Mouse (Mus musculus) midbrain, postnatal 0 days (tissue): ENCODE measurements at regions not wholly inside any gene's neighbourhood (a gene's known extent, or its start where the extent isn't known, plus 50 kb on each side); places are given as distances from the start of the nearest gene placed in this dataset.
A peak's percentile ranks its signal among the peaks of the same experiment; 100 is the strongest.

Experiments used
- ATAC-seq: fragments of 200-750 bp; cut with Nextera tagmentation; 2 replicates; pipeline ENCODE4 v1.8.0; 2017; ENCODE audit warnings: moderate number of reproducible peaks, mild to moderate bottlenecking, moderate TSS enrichment, moderate library complexity; ENCODE audit not compliant: low FRiP score
- DNase-seq: peaks from one replicate; pipeline ENCODE4 v3.0.0-alpha.2; 2015; ENCODE audit warnings: low spot score
- H3K27ac ChIP-seq: fragments of 300-500 bp; sonication (generic); 2 replicates; pipeline ENCODE4 v1.5.1; 2014; ENCODE audit warnings: low read depth, mild to moderate bottlenecking, low read length, mixed read lengths
- H3K27me3 ChIP-seq: fragments of 300-500 bp; sonication (generic); 2 replicates; pipeline ENCODE4 v1.6.1; 2014; ENCODE audit warnings: low read length, control low read depth, mixed read lengths; ENCODE audit not compliant: insufficient read depth
- H3K36me3 ChIP-seq: fragments of 300-500 bp; sonication (generic); 2 replicates; pipeline ENCODE4 v1.6.1; 2014; ENCODE audit warnings: low read length, control low read depth, mixed read lengths; ENCODE audit not compliant: insufficient read depth
- H3K4me1 ChIP-seq: fragments of 300-500 bp; sonication (generic); 2 replicates; pipeline ENCODE4 v1.6.1; 2014; ENCODE audit warnings: mild to moderate bottlenecking, control low read depth, antibody characterized with exemption, low read length, mixed read lengths; ENCODE audit not compliant: insufficient read depth
- H3K4me2 ChIP-seq: fragments of 300-500 bp; sonication (generic); 2 replicates; pipeline ENCODE4 v1.6.1; 2014; ENCODE audit warnings: low read depth, mild to moderate bottlenecking, low read length, mixed read lengths; ENCODE audit not compliant: poor library complexity, severe bottlenecking
- H3K4me3 ChIP-seq: fragments of 300-500 bp; sonication (generic); 2 replicates; pipeline ENCODE4 v1.5.1; 2014; ENCODE audit warnings: low read depth, mild to moderate bottlenecking, low read length, moderate library complexity
- H3K9ac ChIP-seq: fragments of 300-500 bp; sonication (generic); replicated peaks from 2 replicates; pipeline ENCODE4 v1.6.1; 2014; ENCODE audit warnings: mild to moderate bottlenecking, low read length, moderate library complexity, mixed read lengths; ENCODE audit not compliant: poor library complexity, severe bottlenecking
- H3K9me3 ChIP-seq: fragments of 300-500 bp; sonication (generic); 2 replicates; pipeline ENCODE4 v1.6.1; 2016; ENCODE audit warnings: low read length, control low read depth
- CTCF ChIP-seq: IDR thresholded peaks from 2 replicates; pipeline ENCODE4 v1.5.1; 2016; ENCODE audit warnings: antibody characterized with exemption, mild to moderate bottlenecking
- WGBS: fragments of 180-500 bp; shearing (Covaris S2); extraction: QIAGEN DNeasy Blood & Tissue Kit; methylation state at CpG from one replicate; pipeline ENCODE4 v1.1.7; 2014; 5-methylcytosine and 5-hydroxymethylcytosine counted together

DNA sequence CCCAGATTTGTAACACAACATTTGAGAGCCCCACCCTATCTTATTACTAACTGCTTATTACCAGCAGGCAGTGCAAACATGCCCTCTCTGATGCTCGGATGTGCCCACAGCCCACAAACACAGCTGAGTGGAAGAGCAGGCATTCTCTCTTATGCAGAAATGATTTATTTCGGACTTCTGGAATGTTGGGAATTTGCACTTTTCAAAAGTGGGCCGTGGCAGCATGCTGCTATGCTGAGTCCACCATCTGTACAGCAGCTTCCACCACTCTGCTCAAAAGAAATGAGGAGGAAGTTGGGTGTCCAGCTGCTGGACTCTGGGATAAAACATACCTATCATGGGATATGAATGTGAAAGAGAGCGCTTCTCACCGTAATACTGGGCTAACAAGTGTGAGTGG, 129.6 kb upstream of the Tbx20 start:
- 80% methylated on average over 5 of the region's 5 CpGs for WGBS
- Histone ChIP-seq H3K27ac (no peak overlapping the region), H3K4me3 (no peak overlapping the region), H3K36me3 (no peaks in the 10 kb centered on the region), H3K9me3 (no peaks in the 10 kb centered on the region), H3K27me3 (no peaks in the 10 kb centered on the region), H3K4me1 (no peaks in the 10 kb centered on the region; the same call in 1 of the 2 replicates), H3K4me2 (no peak overlapping the region), H3K9ac (no peak overlapping the region)
- DNase-seq = no peak
- TF ChIP-seq CTCF = no peak
- ATAC-seq = no peak

DNA sequence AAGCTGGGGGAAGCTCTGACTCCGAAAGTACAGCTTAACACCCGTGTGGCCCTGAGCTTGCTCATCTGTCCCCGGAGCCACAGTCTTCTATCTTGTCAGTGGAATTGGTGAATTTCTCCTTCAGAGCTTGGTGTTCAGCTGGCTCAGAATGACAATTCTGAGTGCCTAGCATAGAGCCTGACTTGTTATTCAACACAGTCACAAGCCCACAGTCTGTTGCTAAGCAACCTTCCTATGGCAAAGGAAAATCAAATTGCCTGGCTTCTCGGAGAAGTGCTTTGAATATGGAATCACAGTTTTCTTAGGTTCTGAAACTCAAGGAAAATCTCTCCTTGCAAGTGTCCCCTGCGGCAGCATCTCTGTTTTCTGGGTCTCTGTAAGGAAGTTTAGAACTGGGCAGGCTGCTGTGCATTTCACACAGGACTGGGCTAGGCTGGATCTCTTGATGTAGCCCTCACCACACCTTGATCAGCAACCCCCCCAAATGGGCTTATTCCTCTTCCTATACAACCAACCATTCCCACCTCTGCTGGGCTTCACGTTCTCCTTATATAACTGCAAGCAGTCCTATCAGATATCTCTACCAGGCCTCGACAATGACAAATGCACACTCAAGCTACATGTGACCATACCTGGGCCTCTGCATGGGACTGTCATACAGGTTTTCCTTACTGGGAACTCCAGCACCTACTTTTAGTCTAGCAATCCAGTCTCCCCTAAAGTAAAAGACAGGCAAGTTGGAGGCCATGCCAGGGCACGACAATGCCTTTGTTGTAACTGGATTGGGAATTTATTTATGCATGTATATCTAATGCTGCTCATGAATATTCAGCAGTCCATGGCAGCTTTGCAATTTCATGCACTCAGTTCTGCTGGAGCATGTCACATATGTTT, 135.2 kb upstream of the Tbx20 start:
- TF ChIP-seq CTCF = no peak
- no peaks in the 10 kb centered on the region for H3K9me3 ChIP-seq
- no peak overlapping the region for H3K4me2 ChIP-seq
- peaks cover 9% of the 10 kb centered on the region; the same call in 1 of the 2 replicates for H3K4me1 ChIP-seq
- H3K4me3 ChIP-seq = no peak overlapping the region
- no peaks in the 10 kb centered on the region for H3K27me3 ChIP-seq
- ATAC-seq = peak; percentile 43
- WGBS = 28% methylated on average over 8 of the region's 8 CpGs
- H3K9ac ChIP-seq = no peak overlapping the region
- no peaks in the 10 kb centered on the region for H3K36me3 ChIP-seq
- peak overlapping the region; percentile 34; the same call in 1 of the 2 replicates for H3K27ac ChIP-seq
- peak; percentile 67 for DNase-seq

DNA sequence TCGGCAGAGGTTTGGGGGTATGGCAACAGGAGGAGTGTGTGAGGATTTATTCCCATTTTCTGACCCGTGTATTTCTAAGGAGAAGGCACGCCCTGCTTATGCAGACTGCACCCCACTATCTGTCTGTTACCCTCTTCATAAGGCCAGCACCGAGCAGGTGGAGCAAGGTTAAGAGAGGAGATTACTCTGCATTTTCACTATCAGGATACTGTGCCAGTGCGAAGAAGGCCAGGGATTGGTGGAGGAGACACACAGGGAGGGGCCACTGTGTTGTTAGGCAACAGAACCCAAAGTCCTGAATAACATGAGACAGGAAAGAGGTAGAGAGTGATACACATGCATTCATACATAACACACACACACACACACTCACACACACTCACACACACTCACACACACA, 136.6 kb upstream of the Tbx20 start:
- Histone ChIP-seq H3K4me2 (no peak overlapping the region), H3K9me3 (no peaks in the 10 kb centered on the region), H3K4me3 (no peak overlapping the region), H3K9ac (no peak overlapping the region), H3K36me3 (no peaks in the 10 kb centered on the region), H3K27me3 (no peaks in the 10 kb centered on the region), H3K27ac (no peak overlapping the region), H3K4me1 (peaks cover 9% of the 10 kb centered on the region; the same call in 1 of the 2 replicates)
- TF ChIP-seq CTCF = no peak
- peak; percentile 76 for ATAC-seq
- WGBS = 60% methylated on average over 5 of the region's 5 CpGs
- peak; percentile 12 for DNase-seq

DNA sequence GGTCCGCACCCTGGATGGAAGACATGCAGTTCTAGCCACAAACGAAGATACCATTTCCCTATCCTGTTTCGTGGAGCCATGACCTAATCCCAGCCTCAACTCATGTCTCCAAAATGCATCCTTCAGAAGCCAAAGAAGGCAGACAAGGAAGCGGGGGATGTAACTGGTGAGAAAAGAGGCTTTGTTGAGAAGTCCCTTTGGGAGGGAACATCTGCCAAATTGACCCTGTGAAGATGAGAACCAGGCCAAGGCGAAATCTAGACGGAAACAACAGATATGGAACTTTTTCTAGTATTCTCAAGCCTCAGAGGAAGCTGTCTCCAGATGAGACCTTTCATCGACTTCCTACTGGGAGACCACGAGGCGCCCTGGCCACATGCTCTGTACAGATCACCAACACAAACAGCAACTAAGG, 145.9 kb upstream of the Tbx20 start:
- 88% methylated on average over 9 of the region's 9 CpGs for WGBS
- ATAC-seq = no peak
- Histone ChIP-seq H3K27me3 (no peaks in the 10 kb centered on the region), H3K4me3 (no peak overlapping the region), H3K27ac (no peak overlapping the region), H3K9ac (no peak overlapping the region), H3K4me2 (no peak overlapping the region), H3K4me1 (no peaks in the 10 kb centered on the region), H3K36me3 (no peaks in the 10 kb centered on the region), H3K9me3 (no peaks in the 10 kb centered on the region)
- DNase-seq = no peak
- TF ChIP-seq CTCF = no peak

DNA sequence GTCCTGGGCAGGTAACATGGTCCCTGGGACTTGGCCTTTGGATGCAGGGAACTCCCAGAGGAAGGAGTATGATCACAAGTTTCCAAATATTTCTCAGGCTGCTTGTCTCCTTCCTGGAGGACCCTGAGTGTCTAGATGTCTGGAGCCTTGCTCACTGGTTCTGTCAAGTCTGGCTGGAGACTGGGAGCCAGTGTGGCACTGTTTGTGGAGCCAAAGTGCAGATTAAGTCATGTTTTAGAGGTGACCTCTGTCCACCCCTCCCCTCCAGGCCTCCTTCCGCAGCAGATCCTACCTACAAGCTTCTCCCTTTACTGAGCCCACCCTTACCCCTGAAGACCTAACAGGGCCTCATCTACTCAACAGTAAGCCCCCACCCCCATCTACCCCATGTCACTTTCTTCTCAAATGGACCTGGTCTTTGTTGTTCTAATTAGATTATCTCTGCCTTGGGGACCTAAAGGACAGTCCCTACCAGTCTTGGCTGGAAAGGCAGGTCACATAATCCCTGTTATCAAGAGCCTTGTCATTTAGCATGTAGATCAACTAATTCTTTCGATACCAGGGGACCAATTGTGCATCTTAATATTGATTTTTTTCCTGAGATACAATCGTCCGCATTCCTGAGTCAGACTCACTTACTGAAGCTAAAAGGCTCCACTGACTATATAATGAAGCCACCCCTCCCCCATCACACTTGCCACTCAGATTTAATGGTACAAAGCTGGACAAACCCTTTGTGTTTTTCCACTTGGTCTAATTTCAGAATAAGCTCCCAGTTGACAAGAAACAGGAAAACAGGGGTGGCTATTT, 148.2 kb upstream of the Tbx20 start:
- TF ChIP-seq CTCF = no peak
- ATAC-seq (no peak), DNase-seq (no peak)
- 27% methylated on average over 4 of the region's 4 CpGs for WGBS
- Histone ChIP-seq H3K9me3 (no peaks in the 10 kb centered on the region), H3K4me2 (no peak overlapping the region), H3K27me3 (no peaks in the 10 kb centered on the region), H3K9ac (no peak overlapping the region), H3K4me1 (no peaks in the 10 kb centered on the region), H3K36me3 (no peaks in the 10 kb centered on the region), H3K4me3 (no peak overlapping the region), H3K27ac (no peak overlapping the region)

DNA sequence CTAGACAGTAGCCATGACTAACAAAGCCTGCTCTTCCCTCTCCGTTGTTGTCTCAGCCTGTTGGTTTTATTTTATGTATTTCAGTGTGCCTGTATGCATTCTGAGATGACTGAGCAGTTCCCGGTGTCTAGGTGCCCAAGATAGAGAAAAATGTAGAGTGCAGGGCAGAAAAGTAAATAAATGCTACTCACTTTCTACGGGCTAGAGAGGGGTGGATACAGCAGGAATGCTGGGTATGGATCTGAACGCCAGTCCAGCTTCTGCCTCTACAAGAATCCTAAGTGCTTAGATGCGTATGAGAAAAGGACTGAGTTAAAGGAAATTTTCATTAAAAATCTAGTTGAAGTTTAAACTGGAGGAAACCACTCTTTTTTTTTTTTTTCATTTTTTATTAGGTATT, 149.4 kb upstream of the Tbx20 start:
- Histone ChIP-seq H3K27me3 (no peaks in the 10 kb centered on the region), H3K9me3 (no peaks in the 10 kb centered on the region), H3K4me3 (no peak overlapping the region), H3K36me3 (no peaks in the 10 kb centered on the region), H3K4me2 (no peak overlapping the region), H3K27ac (no peak overlapping the region), H3K9ac (no peak overlapping the region), H3K4me1 (no peaks in the 10 kb centered on the region)
- TF ChIP-seq CTCF = no peak
- ATAC-seq (no peak), DNase-seq (no peak)
- WGBS = 88% methylated on average over 5 of the region's 5 CpGs
